In genomic region chr5:41707115-41708015, GRCm38 (mm10) we compare ENCODE assay signal across 8 mouse cellular contexts. TPM values are rescaled to one million over a fixed set of nuclear protein-coding genes. Genes with fewer than 3 reads are reported as not detected.
DNase-seq lines count a peak whose midpoint lies in the region; ATAC-seq lines count a peak whose summit lies in the region.

No protein-coding gene starts in this region.

- H3K27ac ChIP-seq in embryonic facial prominence, embryonic 15.5 days (replicated peaks), result peak overlapping the region; percentile 82
- peak overlapping the region; percentile 73 for H3K27ac ChIP-seq in heart, embryonic 11.5 days (ENCODE audit: low read depth, low read length)
- H3K27ac ChIP-seq in kidney, embryonic 16.5 days (ENCODE audit: low read length), result peak overlapping the region; percentile 84
- H3K27ac ChIP-seq in limb, embryonic 15.5 days, result peak overlapping the region; percentile 85
- H3K27ac ChIP-seq in midbrain, embryonic 15.5 days, result peak overlapping the region; percentile 89
- H3K27ac ChIP-seq in stomach, embryonic 15.5 days, result peak overlapping the region; percentile 91

- no peaks in the 10 kb centered on the region for H3K27me3 ChIP-seq in embryonic facial prominence, embryonic 15.5 days
- H3K27me3 ChIP-seq in heart, embryonic 11.5 days (ENCODE audit: control insufficient read depth, insufficient read depth, low read length), result no peaks in the 10 kb centered on the region
- no peaks in the 10 kb centered on the region for H3K27me3 ChIP-seq in kidney, embryonic 16.5 days (ENCODE audit: insufficient read depth, low read length)
- no peaks in the 10 kb centered on the region for H3K27me3 ChIP-seq in limb, embryonic 15.5 days
- H3K27me3 ChIP-seq in midbrain, embryonic 15.5 days (replicated peaks), result no peaks in the 10 kb centered on the region
- no peaks in the 10 kb centered on the region for H3K27me3 ChIP-seq in stomach, embryonic 15.5 days (replicated peaks)

- under 1% methylated on average over 63 of the region's 63 CpGs for WGBS in embryonic facial prominence, embryonic 15.5 days
- under 1% methylated on average over 58 of the region's 63 CpGs for WGBS in heart, embryonic 11.5 days (ENCODE audit: insufficient replicate concordance)
- WGBS in kidney, embryonic 16.5 days, result 0% methylated on average over 61 of the region's 63 CpGs
- under 1% methylated on average over 54 of the region's 63 CpGs for WGBS in limb, embryonic 15.5 days
- WGBS in midbrain, embryonic 15.5 days, result under 1% methylated on average over 62 of the region's 63 CpGs
- under 1% methylated on average over 59 of the region's 63 CpGs for WGBS in stomach, embryonic 15.5 days

- peak overlapping the region; percentile 97 for H3K4me3 ChIP-seq in embryonic facial prominence, embryonic 15.5 days (replicated peaks)
- peak overlapping the region; percentile 94 for H3K4me3 ChIP-seq in heart, embryonic 11.5 days (ENCODE audit: low read depth, low read length)
- H3K4me3 ChIP-seq in kidney, embryonic 16.5 days (ENCODE audit: low read length), result peak overlapping the region; percentile 95
- H3K4me3 ChIP-seq in limb, embryonic 15.5 days, result peak overlapping the region; percentile 96
- H3K4me3 ChIP-seq in midbrain, embryonic 15.5 days, result peak overlapping the region; percentile 81
- peak overlapping the region; percentile 97 for H3K4me3 ChIP-seq in stomach, embryonic 15.5 days (replicated peaks)

- H3K36me3 ChIP-seq in embryonic facial prominence, embryonic 15.5 days, result no peaks in the 10 kb centered on the region
- H3K36me3 ChIP-seq in heart, embryonic 11.5 days (ENCODE audit: control insufficient read depth, insufficient read depth, low read length), result no peaks in the 10 kb centered on the region
- H3K36me3 ChIP-seq in kidney, embryonic 16.5 days (ENCODE audit: insufficient read depth, low read length), result no peaks in the 10 kb centered on the region
- no peaks in the 10 kb centered on the region for H3K36me3 ChIP-seq in limb, embryonic 15.5 days
- H3K36me3 ChIP-seq in midbrain, embryonic 15.5 days (replicated peaks), result no peaks in the 10 kb centered on the region
- H3K36me3 ChIP-seq in stomach, embryonic 15.5 days, result no peaks in the 10 kb centered on the region

- no peaks in the 10 kb centered on the region for H3K9me3 ChIP-seq in embryonic facial prominence, embryonic 15.5 days (replicated peaks)
- no peaks in the 10 kb centered on the region for H3K9me3 ChIP-seq in heart, embryonic 11.5 days (replicated peaks; ENCODE audit: control insufficient read depth, low read length)
- no peaks in the 10 kb centered on the region for H3K9me3 ChIP-seq in kidney, embryonic 16.5 days (ENCODE audit: low read length)
- no peaks in the 10 kb centered on the region for H3K9me3 ChIP-seq in limb, embryonic 15.5 days
- no peaks in the 10 kb centered on the region for H3K9me3 ChIP-seq in midbrain, embryonic 15.5 days
- H3K9me3 ChIP-seq in stomach, embryonic 15.5 days, result no peaks in the 10 kb centered on the region

- ATAC-seq in embryonic facial prominence, embryonic 15.5 days (ENCODE audit: insufficient number of reproducible peaks, low FRiP score, low TSS enrichment, low read depth), result peak; percentile 85
- ATAC-seq in heart, embryonic 11.5 days (replicated peaks; ENCODE audit: insufficient number of reproducible peaks, low FRiP score, low TSS enrichment), result peak; percentile 91
- peak; percentile 93 for ATAC-seq in kidney, embryonic 16.5 days (ENCODE audit: low FRiP score, low TSS enrichment)
- ATAC-seq in limb, embryonic 15.5 days (ENCODE audit: insufficient number of reproducible peaks, low FRiP score, low TSS enrichment, low read depth), result peak; percentile 82
- ATAC-seq in midbrain, embryonic 15.5 days (replicated peaks), result peak; percentile 88
- peak; percentile 87 for ATAC-seq in stomach, embryonic 15.5 days (ENCODE audit: insufficient read depth, low FRiP score, low read depth)

- peak; percentile 31 for DNase-seq in CD4-positive, CD25-positive, alpha-beta regulatory T cell, adult 2 months (ENCODE audit: low read depth, low spot score)
- peak; percentile 70 for DNase-seq in adrenal gland, postnatal 25 days

- H3K9ac ChIP-seq in embryonic facial prominence, embryonic 15.5 days, result peak overlapping the region; percentile 83
- H3K9ac ChIP-seq in heart, embryonic 11.5 days (ENCODE audit: low read depth, low read length), result peak overlapping the region; percentile 91
- peak overlapping the region; percentile 88 for H3K9ac ChIP-seq in kidney, embryonic 16.5 days (replicated peaks; ENCODE audit: low read length)
- peak overlapping the region; percentile 81 for H3K9ac ChIP-seq in limb, embryonic 15.5 days
- H3K9ac ChIP-seq in midbrain, embryonic 15.5 days, result peak overlapping the region; percentile 84
- peak overlapping the region; percentile 91 for H3K9ac ChIP-seq in stomach, embryonic 15.5 days

- peak overlapping the region; percentile 91 for H3K4me2 ChIP-seq in embryonic facial prominence, embryonic 15.5 days (replicated peaks)
- H3K4me2 ChIP-seq in heart, embryonic 11.5 days, result peak overlapping the region; percentile 98
- H3K4me2 ChIP-seq in kidney, embryonic 16.5 days (replicated peaks; ENCODE audit: low read depth, low read length), result peak overlapping the region; percentile 100
- peak overlapping the region; percentile 93 for H3K4me2 ChIP-seq in limb, embryonic 15.5 days
- peak overlapping the region; percentile 94 for H3K4me2 ChIP-seq in midbrain, embryonic 15.5 days
- H3K4me2 ChIP-seq in stomach, embryonic 15.5 days, result peak overlapping the region; percentile 97

- H3K4me1 ChIP-seq in embryonic facial prominence, embryonic 15.5 days, result peaks cover 8% of the 10 kb centered on the region; the same call in 1 of the 2 replicates
- no peaks in the 10 kb centered on the region for H3K4me1 ChIP-seq in heart, embryonic 11.5 days (ENCODE audit: control insufficient read depth, insufficient read depth, low read length)
- peaks cover 6% of the 10 kb centered on the region; the same call in 1 of the 2 replicates for H3K4me1 ChIP-seq in kidney, embryonic 16.5 days (ENCODE audit: insufficient read depth, low read length)
- H3K4me1 ChIP-seq in limb, embryonic 15.5 days, result peaks cover 9% of the 10 kb centered on the region
- H3K4me1 ChIP-seq in midbrain, embryonic 15.5 days, result peaks cover 11% of the 10 kb centered on the region
- H3K4me1 ChIP-seq in stomach, embryonic 15.5 days, result peaks cover 4% of the 10 kb centered on the region; the same call in 1 of the 2 replicates

RNA-seq across cellular contexts. Expression of gene Rab28, which starts 0.6 kb away (rescaled TPM):
- 41.7 and 58.6 TPM in 2 replicates for total RNA-seq in adrenal gland, postnatal 25 days (2021)
- 70.5 and 75.1 TPM in 2 replicates for polyA plus RNA-seq in embryonic facial prominence, embryonic 15.5 days (2015; fragmentation: Nextera tagmentation; extraction: Ambion mirVana)
- 38.7 and 43.2 TPM in 2 replicates for polyA plus RNA-seq in heart, embryonic 11.5 days (2014; fragmentation: Nextera tagmentation; extraction: Ambion mirVana)
- polyA plus RNA-seq in kidney, embryonic 16.5 days (2015; fragmentation: Nextera tagmentation; extraction: Ambion mirVana), result 53.9 and 55.6 TPM in 2 replicates
- polyA plus RNA-seq in limb, embryonic 15.5 days (2015; fragmentation: Nextera tagmentation; extraction: Ambion mirVana), result 75.3 and 77.6 TPM in 2 replicates
- polyA plus RNA-seq in midbrain, embryonic 15.5 days (2015; fragmentation: Nextera tagmentation; extraction: Ambion mirVana), result 64.4 and 66.4 TPM in 2 replicates
- polyA plus RNA-seq in stomach, embryonic 15.5 days (2015; fragmentation: Nextera tagmentation; extraction: Ambion mirVana), result 72.8 and 76.5 TPM in 2 replicates

RNA-seq across cellular contexts. Expression of gene Nkx3-2, which starts 56.9 kb away (rescaled TPM):
- total RNA-seq in adrenal gland, postnatal 25 days (2021), result not detected in 2 replicates
- 0.18 and 0.36 TPM in 2 replicates for polyA plus RNA-seq in embryonic facial prominence, embryonic 15.5 days (2015; fragmentation: Nextera tagmentation; extraction: Ambion mirVana)
- polyA plus RNA-seq in heart, embryonic 11.5 days (2014; fragmentation: Nextera tagmentation; extraction: Ambion mirVana), result 0.13 TPM in 1 of 2 replicates, not detected in the other
- polyA plus RNA-seq in kidney, embryonic 16.5 days (2015; fragmentation: Nextera tagmentation; extraction: Ambion mirVana), result not detected in 2 replicates
- polyA plus RNA-seq in limb, embryonic 15.5 days (2015; fragmentation: Nextera tagmentation; extraction: Ambion mirVana), result 3.6 and 4.3 TPM in 2 replicates
- not detected in 2 replicates for polyA plus RNA-seq in midbrain, embryonic 15.5 days (2015; fragmentation: Nextera tagmentation; extraction: Ambion mirVana)
- polyA plus RNA-seq in stomach, embryonic 15.5 days (2015; fragmentation: Nextera tagmentation; extraction: Ambion mirVana), result 7.7 and 8.1 TPM in 2 replicates

Comparison
In these comparisons a context has a peak if more than half of its experiments do, and no peak if none do; other contexts are left out.
1. Peak in every context shown above with its lines: DNase-seq, ATAC-seq, H3K4me3 ChIP-seq and H3K27ac ChIP-seq.